Mouse (Mus musculus) cortical plate, adult 2 months (tissue): ENCODE results near the gene Vwc2.

ENCODE experiments used
- CTCF ChIP-seq: fragments of 200-500 bp; IDR thresholded peaks from 2 replicates; pipeline ENCODE4 v1.5.1; 2011; ENCODE audit warnings: mild to moderate bottlenecking, control low read depth, low read length; ENCODE audit not compliant: insufficient read depth; ENCODE audit errors: extremely low read depth
- POLR2A ChIP-seq: fragments of 200-500 bp; IDR thresholded peaks from 2 replicates; pipeline ENCODE4 v1.6.1; 2011; ENCODE audit warnings: mild to moderate bottlenecking, low read length, control low read depth; ENCODE audit not compliant: insufficient read depth; ENCODE audit errors: extremely low read depth

GRCm38 (mm10) chr11:11099011-11099410 is 15.0 kb upstream of the Vwc2 start:
- TF ChIP-seq POLR2A: no peak
- no peak for TF ChIP-seq CTCF
